Mouse (Mus musculus): ENCODE measurements around the gene Tdrd6.

- TF ChIP-seq EP300 (IDR thresholded peaks at IDR 0.05) (no peak), CTCF (IDR thresholded peaks at IDR 0.05) (no peak)
Measured at GRCm38 (mm10) chr17:43644375-43644774, 14.3 kb upstream of the Tdrd6 start.
